Mouse (Mus musculus): Measurements from ENCODE around the gene Rtf1.

DNA sequence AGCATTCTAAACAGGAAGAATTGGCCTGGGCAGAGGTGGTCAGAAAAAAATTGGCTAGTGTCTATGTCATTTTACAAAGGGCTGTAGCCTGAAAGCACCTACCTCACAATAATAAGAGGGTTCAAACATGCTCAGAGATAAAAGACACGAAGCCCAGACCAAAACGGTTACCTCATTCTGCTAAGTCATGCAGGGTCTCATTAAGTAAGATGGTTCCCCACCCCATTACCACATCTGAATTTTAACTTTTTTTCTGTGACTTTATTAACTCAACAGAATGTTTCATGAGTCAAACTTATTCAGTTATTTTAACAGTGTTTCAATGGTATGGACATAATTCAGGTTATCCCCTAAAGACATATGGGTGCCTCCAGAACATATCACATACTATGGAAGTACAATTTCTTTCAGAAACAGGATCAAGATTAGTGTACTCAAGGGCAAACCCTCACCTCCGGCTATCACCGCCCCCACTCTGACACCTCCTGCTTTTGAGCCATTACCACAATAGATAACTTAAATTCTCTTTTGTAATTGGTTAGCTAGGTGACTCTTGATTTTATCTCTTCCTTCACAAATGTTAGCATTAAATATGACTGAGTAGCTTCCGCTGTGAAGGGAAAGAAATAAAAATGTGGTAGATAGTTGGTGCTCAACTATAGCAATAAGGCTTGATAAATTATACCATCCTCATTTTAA lies 33.5 kb upstream of the Rtf1 start:
- TF ChIP-seq CTCF (IDR thresholded peaks at IDR 0.05; ENCODE audit: borderline replicate concordance, insufficient read depth, low read depth, low read length) (no peak), POLR2A (IDR thresholded peaks at IDR 0.05; ENCODE audit: borderline replicate concordance, insufficient read depth, low read length) (no peak)

All from cerebellum, adult 2 months (tissue).